Mouse (Mus musculus) small intestine, adult 2 months (tissue): Measurements from ENCODE around the gene Pilra.

ENCODE experiments used
- CTCF ChIP-seq: fragments of 200-500 bp; IDR thresholded peaks from 2 replicates; pipeline ENCODE4 v1.5.1; 2012; ENCODE audit warnings: low read depth, mild to moderate bottlenecking, control low read depth, inconsistent platforms, low read length, moderate library complexity, mixed read lengths; ENCODE audit not compliant: insufficient replicate concordance, insufficient read length; ENCODE audit errors: extremely low read depth
- POLR2A ChIP-seq: fragments of 200-500 bp; IDR thresholded peaks from 2 replicates; pipeline ENCODE4 v1.6.1; 2012; ENCODE audit warnings: low read depth, mild to moderate bottlenecking, control low read depth, inconsistent platforms, low read length, moderate library complexity

DNA sequence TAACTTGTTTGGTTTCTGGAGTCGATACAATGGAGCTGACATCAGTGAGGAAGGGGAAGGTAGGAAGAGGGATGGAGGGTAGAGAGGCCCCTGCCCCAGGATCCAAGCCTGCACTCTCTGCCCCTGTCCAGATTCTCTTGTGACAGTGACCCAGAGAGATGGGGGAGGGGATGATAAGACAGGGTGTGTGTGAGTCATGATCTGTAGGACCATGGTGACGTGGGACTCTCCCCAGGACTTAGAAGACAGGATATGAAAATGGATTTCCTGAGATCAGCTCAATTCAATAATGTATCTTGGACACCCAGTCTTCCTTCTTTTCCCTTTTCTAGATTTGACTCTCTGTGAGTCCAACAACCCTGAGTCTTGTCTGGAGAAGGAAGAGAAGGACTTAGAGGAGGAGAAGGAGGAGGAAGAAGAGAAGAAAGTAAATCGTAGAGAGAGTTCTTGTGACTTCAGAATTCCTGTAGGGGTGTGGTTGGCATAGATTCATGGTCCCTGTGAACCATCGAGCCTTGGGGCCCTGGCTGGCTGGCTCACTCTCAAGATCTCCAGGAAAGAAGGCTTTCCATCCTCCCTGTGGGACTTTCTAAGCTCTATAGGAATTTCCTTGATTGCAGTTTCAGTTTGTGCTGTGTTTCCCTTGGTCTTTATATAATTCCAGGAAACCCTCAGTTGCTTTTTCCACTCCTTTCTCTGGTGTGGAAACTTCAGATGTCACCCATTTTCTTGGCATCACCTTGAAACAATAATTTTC lies 18.4 kb downstream of the Pilra start:
- TF ChIP-seq POLR2A, result no peak
- no peak for TF ChIP-seq CTCF
